Mouse (Mus musculus): Measurements from ENCODE around the gene Plp2. TPM values are rescaled to one million over a fixed set of nuclear protein-coding genes. Genes with fewer than 3 reads are reported as not detected.
A peak's percentile ranks its signal among the peaks of the same experiment; 100 is the strongest.

Plp2 gene
- polyA plus RNA-seq, 1 experiment from 2014 or later = 20.5 TPM

DNA sequence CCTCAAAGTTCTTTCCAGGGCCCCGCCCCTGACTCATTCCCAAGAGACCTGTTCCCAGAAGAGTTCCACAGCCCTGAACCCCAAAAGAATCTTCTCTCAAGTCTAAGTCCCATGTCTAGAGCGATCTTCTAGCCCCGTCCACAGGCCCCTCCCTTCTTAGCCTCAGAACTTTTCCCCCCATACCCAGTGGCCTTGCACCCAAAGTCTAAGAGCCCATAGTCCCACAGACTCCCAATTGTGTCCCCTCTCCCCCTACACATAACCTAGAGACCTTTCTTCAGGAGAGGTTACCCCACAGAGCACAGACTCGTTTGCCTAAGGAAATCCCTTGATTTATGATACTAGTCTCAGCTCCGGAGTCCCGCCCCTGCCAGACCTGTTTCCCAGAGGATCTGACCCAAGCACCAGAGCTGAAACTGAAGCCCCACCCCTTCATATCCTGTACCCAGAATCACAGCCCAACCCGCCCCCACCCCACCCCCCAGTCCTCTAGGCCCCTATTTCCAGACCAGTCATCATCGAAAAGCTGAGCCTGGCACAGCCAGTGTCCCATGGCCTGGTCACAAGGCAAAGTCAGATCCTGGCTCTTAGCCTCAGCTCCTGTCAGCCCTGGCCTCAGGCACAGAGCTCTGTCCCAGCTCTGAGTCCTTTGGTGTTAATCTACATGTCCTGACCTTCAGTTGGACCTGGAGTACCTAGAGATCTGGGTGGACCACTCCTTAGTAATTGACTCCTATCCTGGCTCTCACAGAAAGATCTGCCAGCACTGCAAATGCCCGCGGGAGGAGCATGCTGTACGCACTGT is 12.2 kb downstream of the Plp2 start:
- Histone ChIP-seq H3K27ac (replicated peaks) (no peak overlapping the region), H3K9me3 (no peaks in the 10 kb centered on the region), H3K4me1 (replicated peaks) (no peaks in the 10 kb centered on the region), H3K9ac (no peak overlapping the region), H3K36me3 (no peaks in the 10 kb centered on the region), H3K27me3 (no peaks in the 10 kb centered on the region), H3K4me3 (no peak overlapping the region), H3K4me2 (no peak overlapping the region)
- WGBS = 47% methylated on average over 11 of the region's 11 CpGs
- ATAC-seq (ENCODE audit: low FRiP score, low read depth) = 0 out of 2 replicates have a peak, but pooled peaks have one; percentile 19

DNA sequence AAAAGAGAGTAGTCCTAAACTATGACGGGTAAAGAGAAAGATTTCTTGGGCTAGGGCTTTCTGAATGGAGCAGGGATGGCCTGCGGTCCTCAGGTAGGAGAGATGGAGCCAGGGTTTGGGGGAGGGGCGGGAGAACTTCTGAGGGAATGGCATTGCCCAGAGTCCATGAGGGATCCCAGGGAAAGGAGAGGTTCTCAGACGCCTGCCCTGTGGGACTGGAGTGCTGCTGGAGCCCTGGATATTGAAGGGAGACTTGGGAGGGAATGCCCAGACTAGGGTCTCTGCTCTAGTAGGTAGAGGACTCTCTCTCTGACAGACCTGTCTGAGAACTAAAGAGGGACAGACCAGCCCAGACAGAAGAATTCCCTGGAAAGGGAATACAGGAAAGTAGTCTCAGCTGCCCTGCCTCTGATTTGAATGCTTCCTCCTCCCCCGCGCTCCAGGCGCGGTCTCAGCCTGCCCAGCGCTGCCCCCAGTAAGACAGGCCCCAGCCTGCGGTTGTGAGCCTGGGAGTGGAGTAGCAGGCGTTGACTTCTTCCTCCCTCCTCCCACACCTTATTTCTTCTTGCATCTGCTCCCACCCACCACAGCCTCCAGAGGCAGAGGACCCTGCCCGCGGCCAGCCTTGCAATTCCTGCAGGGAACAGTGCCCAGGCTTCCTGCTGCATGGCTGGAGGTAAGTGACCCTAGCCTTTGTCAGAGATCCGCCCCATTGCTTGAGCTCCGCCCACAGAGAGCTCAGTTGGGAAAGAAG is 13.0 kb downstream of the Plp2 start:
- WGBS = 29% methylated on average over 15 of the region's 15 CpGs
- Histone ChIP-seq H3K4me3 (no peak overlapping the region), H3K9me3 (no peaks in the 10 kb centered on the region), H3K9ac (no peak overlapping the region), H3K27me3 (no peaks in the 10 kb centered on the region), H3K4me1 (replicated peaks) (no peaks in the 10 kb centered on the region), H3K36me3 (no peaks in the 10 kb centered on the region), H3K4me2 (peak overlapping the region; percentile 1; the same call in 1 of the 2 replicates), H3K27ac (replicated peaks) (no peak overlapping the region)
- ATAC-seq (ENCODE audit: low FRiP score, low read depth) = peak; percentile 48; the same call in 1 of the 2 replicates

DNA sequence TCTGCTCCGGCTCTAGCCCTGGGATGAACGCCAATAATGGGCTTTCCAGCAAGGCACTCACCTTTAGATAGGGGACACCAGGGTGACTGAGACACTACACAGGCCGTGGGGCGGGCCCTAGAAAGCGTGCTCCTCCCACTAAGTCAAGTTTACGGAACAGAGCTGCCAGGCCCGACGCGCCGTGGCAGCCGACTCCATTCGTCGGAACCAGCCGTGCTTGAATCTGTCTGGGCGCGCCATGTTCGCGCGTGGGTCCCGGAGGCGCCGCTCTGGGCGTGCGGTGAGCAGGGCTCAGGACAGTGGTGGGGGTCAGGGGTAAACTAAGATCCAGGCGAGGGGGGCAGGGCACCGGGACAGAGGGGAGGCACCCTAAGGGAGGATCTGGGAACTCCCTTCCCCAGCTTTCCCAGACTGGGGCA is 14.0 kb downstream of the Plp2 start, which contains the start of gene Prickle3:
Prickle3 (plus strand) TSS at position 40 of the 419 bp plus-strand sequence.
- no peaks in the 10 kb centered on the region for H3K4me1 ChIP-seq (replicated peaks)
- H3K36me3 ChIP-seq = no peaks in the 10 kb centered on the region
- H3K27me3 ChIP-seq = no peaks in the 10 kb centered on the region
- peak within 1 kb of the TSS; percentile 52 for H3K4me2 ChIP-seq
- WGBS = 18% methylated on average over 26 of the region's 26 CpGs
- H3K4me3 ChIP-seq = peak within 1 kb of the TSS; percentile 30
- no peaks in the 10 kb centered on the region for H3K9me3 ChIP-seq
- no peak within 1 kb of the TSS for H3K27ac ChIP-seq (replicated peaks)
- peak; percentile 61; the same call in 1 of the 2 replicates for ATAC-seq (ENCODE audit: low FRiP score, low read depth)
- peak within 1 kb of the TSS; percentile 22; the same call in 1 of the 2 replicates for H3K9ac ChIP-seq

DNA sequence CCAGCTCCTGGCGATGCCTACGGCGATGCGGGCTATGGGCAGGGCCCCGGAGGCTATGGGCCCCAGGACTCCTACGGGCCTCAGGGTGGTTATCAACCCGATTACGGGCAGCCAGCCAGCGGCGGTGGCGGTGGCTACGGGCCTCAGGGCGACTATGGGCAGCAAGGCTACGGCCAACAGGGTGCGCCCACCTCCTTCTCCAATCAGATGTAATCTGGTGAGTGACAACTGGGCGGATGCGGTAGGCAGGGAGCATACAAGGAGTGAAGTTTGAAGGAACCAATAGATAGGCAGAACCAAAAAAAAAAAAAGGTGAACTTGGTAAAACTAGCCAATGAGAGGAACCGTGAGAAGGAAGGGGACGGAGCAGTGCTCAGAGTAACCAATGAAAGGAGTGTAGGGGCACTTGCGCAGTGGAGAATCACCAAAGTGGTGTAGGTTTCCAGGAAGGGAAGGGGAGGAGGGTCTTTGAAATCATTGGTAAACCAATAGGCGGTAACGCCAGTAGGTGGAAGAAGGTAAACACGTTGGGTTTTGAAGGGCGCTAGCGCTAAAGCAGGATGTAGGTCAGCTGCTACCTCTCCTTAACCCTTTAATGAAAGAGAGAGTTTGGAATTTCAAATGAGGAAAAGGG is 22.4 kb downstream of the Plp2 start:
- WGBS = 13% methylated on average over 25 of the region's 25 CpGs
- peak overlapping the region; percentile 55 for H3K4me2 ChIP-seq
- H3K27ac ChIP-seq (replicated peaks) = peak overlapping the region; percentile 75
- peaks cover 4% of the 10 kb centered on the region for H3K4me1 ChIP-seq (replicated peaks)
- H3K9me3 ChIP-seq = no peaks in the 10 kb centered on the region
- H3K4me3 ChIP-seq = peak overlapping the region; percentile 37
- H3K36me3 ChIP-seq = no peaks in the 10 kb centered on the region
- peak; percentile 95 for ATAC-seq (ENCODE audit: low FRiP score, low read depth)
- H3K9ac ChIP-seq = peak overlapping the region; percentile 19; the same call in 1 of the 2 replicates
- no peaks in the 10 kb centered on the region for H3K27me3 ChIP-seq

DNA sequence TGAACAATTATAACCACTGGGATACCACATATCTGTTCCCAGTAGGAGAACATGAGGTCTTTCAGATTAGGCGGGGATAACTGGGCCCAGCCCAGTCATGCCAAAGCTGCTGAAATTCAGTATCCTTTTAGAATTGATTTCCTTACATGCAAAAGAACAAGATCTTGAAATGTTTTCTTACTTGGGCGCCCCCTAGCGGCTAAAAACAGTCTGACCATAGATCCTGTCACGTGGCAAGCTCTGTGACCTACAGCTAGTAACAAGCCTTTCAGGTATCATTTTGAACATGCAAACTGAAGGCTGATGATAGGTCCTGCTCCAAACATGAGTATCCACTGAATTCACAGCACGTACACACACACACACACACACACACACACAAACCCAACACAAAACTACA is 25.8 kb downstream of the Plp2 start:
- H3K9me3 ChIP-seq = no peaks in the 10 kb centered on the region
- H3K27me3 ChIP-seq = no peaks in the 10 kb centered on the region
- no peak overlapping the region for H3K4me2 ChIP-seq
- 20% methylated on average over 5 of the region's 5 CpGs for WGBS
- H3K9ac ChIP-seq = no peak overlapping the region
- ATAC-seq (ENCODE audit: low FRiP score, low read depth) = no peak
- no peak overlapping the region for H3K4me3 ChIP-seq
- no peak overlapping the region for H3K27ac ChIP-seq (replicated peaks)
- no peaks in the 10 kb centered on the region for H3K36me3 ChIP-seq
- peaks cover 11% of the 10 kb centered on the region for H3K4me1 ChIP-seq (replicated peaks)

DNA sequence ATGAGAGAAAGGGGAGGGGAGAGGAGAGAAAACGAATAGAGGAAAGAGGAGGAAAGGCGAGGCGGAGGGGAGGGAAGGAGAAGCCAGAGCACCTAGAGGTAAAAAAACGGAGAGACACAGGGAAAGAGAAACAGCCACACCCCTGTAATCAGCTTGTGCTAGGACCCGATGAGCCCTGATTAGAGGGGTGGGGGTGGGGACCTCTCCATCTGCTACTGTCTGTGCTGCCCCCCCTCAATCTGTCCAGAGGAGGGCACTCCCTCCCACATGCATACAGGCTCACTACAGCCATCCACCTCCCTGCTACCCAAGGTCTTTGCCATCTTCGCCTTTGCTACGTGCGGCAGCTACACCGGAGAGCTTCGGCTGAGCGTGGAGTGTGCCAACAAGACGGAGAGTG is 30.4 kb downstream of the Plp2 start:
- H3K9me3 ChIP-seq = no peaks in the 10 kb centered on the region
- H3K9ac ChIP-seq = 0 out of 2 replicates have a peak overlapping the region, but pooled peaks have one; percentile 16
- 63% methylated on average over 10 of the region's 12 CpGs for WGBS
- H3K27me3 ChIP-seq = no peaks in the 10 kb centered on the region
- peak overlapping the region; percentile 22; the same call in 1 of the 2 replicates for H3K4me3 ChIP-seq
- no peak for ATAC-seq (ENCODE audit: low FRiP score, low read depth)
- no peak overlapping the region for H3K27ac ChIP-seq (replicated peaks)
- peak overlapping the region; percentile 63 for H3K4me2 ChIP-seq
- 0 out of 2 replicates have a peak, but pooled peaks cover 6% of the 10 kb centered on the region for H3K4me1 ChIP-seq (replicated peaks)
- no peaks in the 10 kb centered on the region for H3K36me3 ChIP-seq

DNA sequence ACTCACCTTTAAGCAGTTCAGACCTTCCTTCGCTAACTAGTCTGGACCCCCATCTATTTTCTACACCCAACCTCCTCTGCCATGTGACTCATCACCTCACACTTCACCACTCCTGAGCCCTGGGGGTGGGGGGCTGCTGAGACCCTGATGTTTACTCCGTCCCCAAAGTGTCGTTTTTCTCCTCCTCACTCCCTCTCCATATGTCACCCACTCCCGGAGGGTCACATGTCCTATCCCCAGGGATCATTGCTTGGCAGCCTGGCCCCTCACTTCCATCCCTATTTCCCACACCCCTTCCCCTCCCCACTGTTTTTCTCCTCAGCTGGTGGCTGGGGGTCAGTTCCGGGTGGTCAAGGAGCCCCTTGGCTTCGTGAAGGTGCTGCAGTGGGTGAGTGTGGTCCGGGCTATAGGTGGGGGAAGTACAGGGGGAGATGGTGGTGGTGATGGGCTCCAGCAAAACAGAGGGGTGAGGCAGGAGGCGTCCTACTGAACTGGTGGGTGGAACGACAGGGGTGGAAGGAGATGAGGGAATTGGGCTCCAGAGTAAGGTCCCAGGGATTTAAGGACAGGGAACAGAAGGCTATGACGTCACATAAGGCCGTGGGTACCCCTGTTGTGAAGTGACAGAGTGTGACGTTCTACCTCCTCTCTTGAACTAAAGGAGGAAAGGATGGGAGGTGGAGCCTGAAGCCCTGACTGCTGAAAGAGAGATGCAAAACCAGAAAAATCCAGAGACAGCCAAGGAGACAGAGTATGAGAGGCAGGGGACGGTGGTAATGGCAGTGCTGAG is 31.5 kb downstream of the Plp2 start:
- Histone ChIP-seq H3K4me1 (replicated peaks) (0 out of 2 replicates have a peak, but pooled peaks cover 6% of the 10 kb centered on the region), H3K9ac (peak overlapping the region; percentile 64), H3K4me3 (peak overlapping the region; percentile 51), H3K36me3 (no peaks in the 10 kb centered on the region), H3K9me3 (no peaks in the 10 kb centered on the region), H3K4me2 (peak overlapping the region; percentile 63), H3K27me3 (no peaks in the 10 kb centered on the region), H3K27ac (replicated peaks) (peak overlapping the region; percentile 87)
- ATAC-seq (ENCODE audit: low FRiP score, low read depth) = peak; percentile 36
- 27% methylated on average over 13 of the region's 13 CpGs for WGBS

DNA sequence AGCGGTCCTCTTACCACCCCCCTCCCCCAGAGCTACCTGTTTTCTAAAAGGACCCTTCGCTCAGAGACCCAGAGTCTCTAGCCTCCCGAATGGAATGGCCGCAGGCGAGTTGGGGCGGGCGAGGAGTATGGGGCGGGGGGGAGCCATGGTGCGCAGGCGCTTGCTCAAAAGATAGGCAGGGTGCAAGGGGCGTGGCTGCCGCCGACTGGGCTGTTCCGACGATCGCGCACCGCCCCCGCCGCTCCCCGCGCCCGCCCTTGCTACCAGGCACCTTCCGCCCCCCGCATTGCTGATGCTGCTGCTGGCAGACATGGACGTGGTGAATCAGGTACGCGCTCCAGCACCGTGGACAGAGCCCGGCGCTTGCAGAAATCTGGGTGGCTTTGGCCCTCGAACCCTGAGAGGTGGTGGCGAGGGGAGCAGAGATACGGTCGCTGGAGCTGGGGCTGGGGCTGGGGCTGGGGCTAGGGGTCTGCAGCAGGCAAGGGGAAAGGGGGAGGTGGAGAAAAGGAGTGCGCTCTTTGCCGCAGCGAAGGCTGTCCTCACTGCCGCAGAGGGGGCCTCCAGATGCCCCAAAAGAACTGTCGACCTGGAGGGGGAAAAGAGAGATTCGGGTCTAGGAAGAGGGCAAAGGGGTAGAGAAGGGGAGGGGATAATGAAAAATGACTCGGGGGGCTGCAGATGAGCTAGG is 32.6 kb downstream of the Plp2 start, which contains the start of gene Syp:
Syp (plus strand) TSS at position 71 of the 691 bp plus-strand sequence.
- ATAC-seq (ENCODE audit: low FRiP score, low read depth) = peak; percentile 88

DNA sequence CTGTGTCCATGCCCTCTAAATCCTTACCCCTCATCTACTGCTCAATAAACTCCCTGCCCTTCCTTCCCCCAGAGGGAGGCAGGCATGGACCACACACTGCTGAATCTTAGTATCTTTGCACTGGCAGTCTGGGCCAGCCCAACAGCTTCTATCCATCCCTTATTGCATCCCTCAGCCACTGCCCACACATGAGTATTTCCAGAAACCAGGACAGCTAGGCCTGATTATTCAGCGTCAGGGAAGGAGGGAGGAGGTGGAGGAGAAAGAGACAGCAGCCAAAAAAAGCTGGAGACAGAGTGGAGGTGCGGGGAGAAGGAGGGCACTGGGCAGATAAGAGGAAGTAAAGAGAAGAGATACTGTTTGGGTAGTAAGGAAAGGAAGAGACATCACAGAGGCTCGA is 36.1 kb downstream of the Plp2 start:
- H3K9me3 ChIP-seq = no peaks in the 10 kb centered on the region
- 75% methylated on average over 3 of the region's 3 CpGs for WGBS
- H3K4me3 ChIP-seq = no peak overlapping the region
- H3K9ac ChIP-seq = no peak overlapping the region
- H3K4me1 ChIP-seq (replicated peaks) = no peaks in the 10 kb centered on the region
- H3K27ac ChIP-seq (replicated peaks) = no peak overlapping the region
- no peaks in the 10 kb centered on the region for H3K27me3 ChIP-seq
- ATAC-seq (ENCODE audit: low FRiP score, low read depth) = no peak
- no peak overlapping the region for H3K4me2 ChIP-seq
- no peaks in the 10 kb centered on the region for H3K36me3 ChIP-seq

More for the DNA sequence above, 32.6 kb downstream of the Plp2 start, which contains the start of gene Syp:
- 20% methylated on average over 36 of the region's 42 CpGs for WGBS
- Histone ChIP-seq H3K27ac (replicated peaks) (peak within 1 kb of the TSS; percentile 87), H3K9me3 (no peaks in the 10 kb centered on the region), H3K36me3 (no peaks in the 10 kb centered on the region), H3K27me3 (no peaks in the 10 kb centered on the region), H3K4me1 (replicated peaks) (0 out of 2 replicates have a peak, but pooled peaks cover 6% of the 10 kb centered on the region), H3K4me2 (peak within 1 kb of the TSS; percentile 63), H3K4me3 (peak within 1 kb of the TSS; percentile 51), H3K9ac (peak within 1 kb of the TSS; percentile 64)

DNA sequence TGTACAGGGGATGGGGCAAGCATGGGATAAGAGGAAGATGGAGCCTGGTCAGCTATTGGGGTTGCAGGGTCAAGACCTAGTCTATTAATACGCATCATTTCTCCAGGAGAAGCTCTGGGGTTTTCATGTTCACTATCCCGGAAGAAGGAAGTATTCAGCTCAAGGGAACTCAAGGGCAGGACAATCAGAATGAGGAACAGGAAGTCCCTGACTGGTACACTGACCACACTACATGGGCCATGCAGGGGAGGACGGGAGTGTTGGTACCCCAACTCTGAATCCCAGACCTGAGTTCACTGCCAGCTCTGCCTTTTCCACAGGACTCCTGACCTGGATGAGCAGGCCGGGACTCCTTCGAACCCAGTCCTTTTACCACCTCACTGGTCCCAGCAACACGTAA is 38.6 kb downstream of the Plp2 start:
- Histone ChIP-seq H3K4me2 (no peak overlapping the region), H3K27me3 (no peaks in the 10 kb centered on the region), H3K4me1 (replicated peaks) (no peaks in the 10 kb centered on the region), H3K36me3 (no peaks in the 10 kb centered on the region), H3K9ac (no peak overlapping the region), H3K4me3 (no peak overlapping the region), H3K9me3 (no peaks in the 10 kb centered on the region), H3K27ac (replicated peaks) (no peak overlapping the region)
- no peak for ATAC-seq (ENCODE audit: low FRiP score, low read depth)
- WGBS = 87% methylated on average over 6 of the region's 6 CpGs

All from hindbrain, embryonic 15.5 days (tissue).